Mouse (Mus musculus) layer of hippocampus, adult 6 months (tissue): ENCODE results near the gene Rfx6. TPM values are rescaled to one million over a fixed set of nuclear protein-coding genes. Genes with fewer than 3 reads are reported as not detected.

Experiments used
- long read RNA-seq, 2 experiments: library from polyadenylated mRNA; unstranded; transcript quantifications; one replicate each; pipeline ENCODE4 v2.0.0; 2019 to 2020
- polyA plus RNA-seq: library from polyadenylated mRNA; unstranded; fragments of <200 nt; fragmentation: Nextera tagmentation; gene quantifications from 2 replicates; pipeline ENCODE4 v1.2.3, GENCODE M21; 2021

The Rfx6 gene
- not detected in 2 replicates for polyA plus RNA-seq
- long read RNA-seq, experiment 1 = 0 reads
- long read RNA-seq, experiment 2 = 0 reads

DNA sequence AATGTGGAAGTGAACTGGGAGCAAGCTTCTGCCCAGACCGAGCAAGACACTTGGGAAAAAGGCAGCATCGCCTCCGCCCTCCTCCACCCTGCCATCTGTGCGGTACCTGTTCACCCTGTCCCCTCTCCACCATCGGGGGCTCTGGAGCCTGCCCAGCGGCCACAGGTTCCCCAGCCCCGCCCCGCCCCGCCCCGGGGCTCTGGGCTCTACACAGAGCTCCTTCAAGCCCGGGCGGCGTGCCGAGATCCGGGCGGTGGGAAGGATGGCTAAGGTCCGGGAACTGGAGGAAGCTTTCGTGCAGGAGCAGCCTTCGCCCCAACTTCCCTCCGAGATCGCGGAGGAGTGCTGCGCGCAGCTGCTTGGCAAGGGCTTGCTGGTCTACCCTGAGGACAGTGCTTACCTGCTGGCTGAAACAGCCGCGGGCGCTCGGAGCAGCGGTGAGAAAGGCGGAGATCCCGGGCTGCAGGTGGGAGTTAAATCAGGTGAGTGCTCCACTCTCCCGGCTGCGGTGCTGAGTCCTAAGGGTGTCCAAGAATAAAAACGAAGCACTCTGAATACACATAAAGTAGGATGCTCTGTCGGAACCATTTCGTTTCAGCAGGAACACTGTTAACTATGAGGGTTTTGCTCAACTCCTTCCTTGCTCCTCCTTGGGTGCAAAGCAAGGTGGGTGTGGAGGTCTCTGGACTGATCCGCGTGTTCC is at the start of gene Rfx6:
Rfx6 (plus strand) TSS at position 209 of the 703 bp plus-strand sequence.

DNA sequence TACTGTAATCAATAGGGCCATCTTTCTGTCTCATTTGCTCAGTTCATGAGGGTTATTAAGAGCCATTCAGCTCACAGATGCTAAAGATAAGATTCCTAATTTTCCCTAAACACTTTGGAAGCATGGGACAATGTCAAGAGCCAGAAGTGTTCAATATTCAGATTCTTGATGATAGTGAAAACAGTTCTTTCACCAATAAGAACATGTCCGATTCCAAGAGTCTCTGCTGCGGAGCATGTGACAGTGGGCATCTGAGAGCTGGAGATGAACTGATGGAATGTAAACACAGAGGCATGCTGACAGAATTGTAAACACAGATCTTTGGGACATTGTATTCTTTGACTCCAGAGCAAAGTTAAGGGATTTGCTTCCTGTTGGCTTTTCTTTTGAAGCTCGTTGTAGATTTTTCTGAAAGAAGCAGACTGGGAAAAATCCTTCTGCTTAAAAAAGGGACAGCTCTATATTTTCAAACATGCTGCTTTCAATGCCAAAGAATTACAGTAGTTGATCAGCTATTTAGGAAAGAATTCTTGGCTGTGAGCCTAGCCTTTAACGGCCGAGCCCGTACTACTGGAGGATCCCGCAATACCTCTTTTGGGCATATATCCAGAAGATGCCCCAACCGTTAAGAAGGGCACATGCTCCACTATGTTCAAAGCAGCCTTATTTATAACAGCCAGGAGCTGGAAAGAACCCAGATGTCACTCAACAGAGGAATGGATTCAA is 46.0 kb upstream of the Rfx6 start, which contains the start of gene Gprc6a:
Gprc6a (minus strand) TSS at position 51 of the 726 bp plus-strand sequence.

Other genes starting within 250 kb of the Rfx6 start
- gene Gm49339, start 197.1 kb upstream of the Rfx6 start, polyA plus RNA-seq = not detected in 2 replicates
- not detected in 2 replicates for gene Lilr4b, start 197.1 kb upstream of the Rfx6 start, polyA plus RNA-seq
- gene Lilrb4a, start 186.8 kb upstream of the Rfx6 start, polyA plus RNA-seq = 0.16 TPM in 1 of 2 replicates, not detected in the other
- gene Fam162b, start 87.2 kb upstream of the Rfx6 start, polyA plus RNA-seq = not detected in 2 replicates
- gene Gprc6a, start 46.3 kb upstream of the Rfx6 start, polyA plus RNA-seq = not detected in 2 replicates